Mouse (Mus musculus) adipose tissue, adult 10 weeks (tissue): ENCODE data around the gene Fastk. TPM values are rescaled to one million over a fixed set of nuclear protein-coding genes. Genes with fewer than 3 reads are reported as not detected.

Experiments used
- polyA plus RNA-seq: library from polyadenylated mRNA; stranded (reverse); fragments of 350-450 nt; fragmentation: Illumina TruSeq; extraction: RNeasy Lipid Tissue Mini Kit (QIAGEN cat#74804); gene quantifications from one replicate; pipeline ENCODE4 v1.2.3, GENCODE M21; 2014; ENCODE audit warnings: low read depth, low replicate concordance

The Fastk gene
- 58.6 TPM for polyA plus RNA-seq

DNA sequence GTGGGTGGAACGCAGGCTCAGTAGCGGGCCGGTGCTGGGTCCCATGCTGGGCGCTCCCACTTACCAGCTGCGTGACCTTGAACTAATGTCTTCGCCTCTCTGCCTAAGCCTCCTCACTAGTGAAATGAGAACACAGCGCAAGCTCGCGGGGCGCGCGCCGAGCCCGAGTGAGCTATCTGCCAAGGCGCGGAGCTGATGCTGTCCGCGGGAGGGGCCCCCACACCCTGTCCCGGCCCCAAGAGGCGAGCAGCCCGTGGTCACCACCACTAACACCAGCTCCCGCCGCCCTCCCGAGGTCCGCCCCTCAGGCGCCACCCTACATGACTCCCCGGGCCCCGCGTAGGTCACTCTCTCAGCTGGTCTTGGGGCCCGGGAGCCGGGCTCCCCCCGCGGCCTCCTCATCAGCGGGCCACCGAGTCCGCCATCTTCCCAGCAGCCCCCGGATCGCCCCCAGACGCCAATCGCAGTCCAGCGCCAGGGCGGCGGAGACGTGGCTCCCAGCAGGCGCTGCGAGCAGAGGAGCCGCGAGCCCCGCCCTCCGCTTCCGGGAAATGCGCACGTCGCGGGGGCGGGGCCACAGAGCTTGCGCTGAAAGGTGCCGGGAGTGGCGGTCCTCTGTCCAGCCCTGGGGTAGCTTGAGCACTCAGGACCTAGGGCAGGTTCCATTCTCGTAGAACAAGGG lies at the start of gene Fastk:
TSS of gene Fastk (minus strand) at position 542 of the 682 bp plus-strand sequence.

DNA sequence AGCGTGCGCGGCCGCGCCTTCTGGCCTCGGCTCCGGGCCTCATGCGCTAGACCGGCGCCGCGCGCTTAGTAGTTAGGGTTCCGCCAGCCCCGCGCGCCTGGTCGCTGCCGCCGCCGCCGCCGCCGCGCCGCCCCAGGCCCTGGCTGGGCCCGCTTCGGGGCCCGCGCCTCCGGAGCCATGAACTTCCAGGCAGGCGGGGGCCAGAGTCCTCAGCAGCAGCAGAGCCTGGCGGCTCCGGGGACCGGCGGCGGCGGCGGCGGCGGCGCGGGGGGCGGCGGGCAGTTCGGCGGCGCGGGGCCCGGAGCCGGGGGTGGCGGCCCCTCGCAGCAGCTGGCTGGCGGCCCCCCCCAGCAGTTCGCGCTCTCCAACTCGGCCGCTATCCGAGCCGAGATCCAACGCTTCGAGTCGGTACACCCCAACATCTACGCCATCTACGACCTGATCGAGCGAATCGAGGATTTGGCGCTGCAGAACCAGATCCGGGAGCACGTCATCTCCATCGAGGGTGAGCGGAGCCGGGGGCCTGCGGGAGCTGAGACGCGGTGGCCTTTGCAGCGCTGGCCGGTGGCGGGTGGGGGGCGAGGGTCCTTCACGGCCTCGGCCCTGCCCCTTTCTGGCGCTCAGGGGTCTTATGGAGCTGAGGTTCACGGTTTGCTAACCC lies 7.1 kb upstream of the Fastk start, which contains the start of gene Agap3:
TSS of gene Agap3 (plus strand) at position 148 of the 661 bp plus-strand sequence.

DNA sequence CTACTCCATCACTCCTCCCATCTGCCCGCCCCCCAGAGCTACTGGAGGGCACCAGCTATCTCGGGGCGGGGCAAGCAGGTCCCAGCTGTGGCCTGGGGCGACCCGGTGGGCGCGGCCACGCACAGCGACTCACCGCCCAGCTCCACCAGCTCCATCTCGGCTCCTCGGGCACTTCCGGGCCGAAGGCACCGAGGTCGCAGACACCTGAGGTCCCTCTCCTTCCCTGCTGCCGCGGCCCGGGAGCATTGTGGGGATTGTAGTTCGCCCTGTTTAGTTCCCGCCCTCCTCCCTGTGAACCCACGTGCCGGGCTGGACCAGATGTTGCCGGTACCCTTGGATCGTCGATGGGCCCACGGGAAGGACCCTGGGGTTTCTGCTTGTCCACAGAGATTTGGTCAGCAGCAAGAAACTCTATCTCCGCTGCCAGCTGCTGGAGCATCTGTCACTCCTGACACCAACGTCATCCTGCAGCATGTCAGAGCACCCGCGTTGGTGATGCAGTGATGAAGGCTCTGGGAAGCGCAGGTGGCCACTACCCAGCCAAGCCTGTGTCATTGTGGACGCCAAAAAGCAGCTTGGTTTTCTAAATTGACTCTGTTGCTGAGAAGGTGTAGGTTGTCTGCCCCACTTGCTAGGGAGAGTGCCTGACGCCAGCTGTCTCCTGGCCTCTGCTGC lies 2.7 kb upstream of the Fastk start, which contains the start of gene Tmub1:
TSS of gene Tmub1 (minus strand) at position 231 of the 675 bp plus-strand sequence.

DNA sequence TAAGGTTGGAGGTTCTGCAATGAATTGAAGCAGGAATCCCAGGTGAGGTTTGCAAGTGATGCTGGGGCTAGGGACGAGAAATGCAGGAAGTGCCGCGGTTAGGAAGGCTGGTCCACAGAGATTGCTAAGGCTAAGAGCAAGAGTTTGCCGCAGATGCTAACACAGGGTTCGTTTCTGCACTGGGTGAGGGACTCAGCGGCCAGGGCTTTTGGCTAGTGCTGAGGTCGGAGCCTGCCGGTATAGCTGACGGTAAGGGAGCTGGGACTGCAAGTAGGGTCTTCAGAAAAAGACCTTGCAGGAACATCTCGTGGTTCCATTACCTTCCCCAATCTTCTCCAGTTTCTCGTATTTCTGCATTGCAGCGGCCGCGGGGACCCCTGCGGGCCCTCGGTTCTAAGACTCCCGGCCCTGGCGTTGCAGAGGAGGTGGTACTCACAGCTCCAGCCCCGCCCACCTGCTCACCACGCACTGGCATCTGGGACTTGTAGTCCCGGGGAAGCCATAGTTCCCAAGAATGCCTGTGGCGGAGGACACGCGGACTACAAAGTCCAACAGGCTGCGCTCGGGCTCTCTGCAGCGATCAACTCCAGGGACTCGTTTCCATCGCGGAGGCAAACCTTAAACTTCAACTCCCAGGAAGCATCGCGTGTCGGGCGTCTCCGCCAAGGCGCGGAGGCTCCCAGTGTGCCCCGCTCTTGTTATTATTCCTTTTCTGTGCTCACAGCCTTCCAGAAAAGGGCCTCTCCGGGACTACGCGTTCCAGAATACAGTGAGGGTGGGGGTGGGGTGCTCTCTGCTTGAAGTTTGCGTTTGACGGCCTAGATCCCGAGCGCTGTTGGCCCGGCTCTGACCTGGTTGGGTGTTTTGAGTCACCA lies 21.7 kb downstream of the Fastk start, which contains the start of the genes Cdk5 and Slc4a2:
TSS of gene Cdk5 (minus strand) at position 402 of the 875 bp plus-strand sequence.
TSS of gene Slc4a2 (plus strand) at position 709 of the 875 bp plus-strand sequence.

DNA sequence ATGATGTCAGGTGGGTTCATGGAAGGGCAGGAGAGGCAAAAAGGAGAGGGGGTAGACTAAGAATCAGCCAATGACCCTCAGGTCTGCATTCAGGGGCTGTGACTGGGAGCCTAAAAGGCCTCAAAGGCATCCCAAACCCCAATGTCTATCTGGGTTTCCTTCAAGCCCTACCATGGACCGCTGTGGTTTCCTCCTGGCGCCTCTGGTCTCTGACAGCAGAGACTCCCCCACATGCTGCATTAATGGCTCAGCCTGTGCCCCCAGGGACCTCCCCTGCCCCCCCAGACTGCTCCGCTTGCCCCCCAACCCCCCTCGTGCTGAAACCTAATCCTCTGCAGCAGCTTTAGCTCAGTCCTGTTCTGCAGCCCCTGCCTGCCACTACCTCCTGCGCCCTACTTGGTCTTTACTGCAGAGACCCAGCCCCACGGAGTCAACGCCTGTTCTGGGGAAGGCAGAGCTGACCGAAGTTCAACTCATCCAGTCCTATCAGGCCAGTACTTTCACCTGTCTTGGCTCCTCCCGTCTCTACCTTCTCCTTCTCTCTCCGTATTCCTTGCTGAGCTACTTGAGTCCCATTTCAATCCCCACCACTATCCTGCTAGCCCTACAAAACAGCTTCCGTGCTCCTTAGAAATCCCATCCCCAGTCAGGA lies 31.9 kb downstream of the Fastk start, which contains the start of gene Asic3:
TSS of gene Asic3 (plus strand) at position 351 of the 652 bp plus-strand sequence.

DNA sequence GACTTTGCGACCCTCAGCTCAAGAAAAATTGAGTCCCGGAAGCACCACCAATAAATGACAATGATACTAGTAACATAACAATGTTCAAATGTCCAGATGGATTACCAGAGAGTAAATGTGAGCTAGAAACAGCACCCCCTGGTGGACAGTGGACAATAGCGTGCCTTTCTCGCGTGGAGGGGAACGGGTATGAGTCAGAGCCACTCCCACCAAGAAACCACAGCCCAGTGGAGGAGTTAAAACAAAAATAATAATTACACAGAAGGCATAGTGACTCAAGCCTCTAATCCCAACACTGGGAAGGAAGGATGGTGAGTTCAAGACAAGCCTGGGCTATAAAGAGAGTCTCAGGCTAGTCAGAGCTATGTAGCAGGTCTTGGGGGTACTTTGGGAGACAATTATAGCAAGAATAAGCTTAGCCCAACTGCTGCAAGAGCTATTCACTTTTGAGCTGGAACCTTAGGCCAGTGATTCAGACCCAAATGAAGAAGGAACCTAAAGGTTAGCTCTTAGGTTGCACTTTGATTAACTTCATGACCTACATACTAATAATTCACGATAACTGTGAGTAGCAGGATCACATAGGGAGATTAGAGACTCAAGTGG lies 51.6 kb downstream of the Fastk start, which contains the start of gene Abcb8:
TSS of gene Abcb8 (plus strand) at position 272 of the 606 bp plus-strand sequence.

DNA sequence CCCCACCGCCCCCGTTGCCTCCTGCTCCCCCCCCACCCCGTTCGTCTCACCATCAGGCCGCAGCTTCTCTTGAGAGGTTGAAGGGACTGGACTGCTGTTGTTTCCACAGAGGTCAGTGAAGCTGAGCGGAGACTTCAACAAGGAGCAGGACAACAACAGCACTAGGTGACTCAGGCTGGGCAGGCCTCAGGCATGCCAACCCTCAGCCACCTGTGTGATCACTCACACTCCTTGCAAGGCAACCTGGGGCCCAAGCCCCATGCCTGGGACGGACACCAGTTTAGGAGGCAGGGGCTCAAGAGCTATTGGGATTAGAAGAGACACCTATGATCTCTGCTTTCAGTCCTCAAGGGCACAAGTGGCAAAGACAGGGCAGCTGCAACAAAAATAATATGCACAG lies 53.2 kb downstream of the Fastk start, which contains the start of gene Atg9b:
TSS of gene Atg9b (minus strand) at position 280 of the 400 bp plus-strand sequence.

Other genes with a start within 250 kb of the Fastk start
- gene Kcnh2, start 93.7 kb downstream of the Fastk start, polyA plus RNA-seq: 16.1 TPM
- gene Nos3, start 80.5 kb downstream of the Fastk start, polyA plus RNA-seq: 9.9 TPM
- 0.74 TPM for gene Atg9b, start 53.1 kb downstream of the Fastk start, polyA plus RNA-seq
- gene Abcb8, start 51.6 kb downstream of the Fastk start, polyA plus RNA-seq: 36.5 TPM
- gene Asic3, start 31.9 kb downstream of the Fastk start, polyA plus RNA-seq: not detected
- gene Cdk5, start 21.8 kb downstream of the Fastk start, polyA plus RNA-seq: 43.5 TPM
- 48.3 TPM for gene Slc4a2, start 21.4 kb downstream of the Fastk start, polyA plus RNA-seq
- 23.1 TPM for gene Tmub1, start 2.6 kb upstream of the Fastk start, polyA plus RNA-seq
- 51.5 TPM for gene Agap3, start 6.9 kb upstream of the Fastk start, polyA plus RNA-seq
- gene Gbx1, start 81.9 kb upstream of the Fastk start, polyA plus RNA-seq: not detected
- 0.91 TPM for gene Asb10, start 95.7 kb upstream of the Fastk start, polyA plus RNA-seq
- 1.3 TPM for gene 4931409K22Rik, start 111.5 kb upstream of the Fastk start, polyA plus RNA-seq
- gene Abcf2, start 132.2 kb upstream of the Fastk start, polyA plus RNA-seq: 38.6 TPM
- 41.2 TPM for gene Chpf2, start 141.5 kb upstream of the Fastk start, polyA plus RNA-seq
- gene Smarcd3, start 179.1 kb upstream of the Fastk start, polyA plus RNA-seq: 180 TPM
- gene Nub1, start 240.2 kb upstream of the Fastk start, polyA plus RNA-seq: 54.0 TPM